Mouse (Mus musculus): ENCODE data around the gene Pacsin2.

Gene Pacsin2

DNA sequence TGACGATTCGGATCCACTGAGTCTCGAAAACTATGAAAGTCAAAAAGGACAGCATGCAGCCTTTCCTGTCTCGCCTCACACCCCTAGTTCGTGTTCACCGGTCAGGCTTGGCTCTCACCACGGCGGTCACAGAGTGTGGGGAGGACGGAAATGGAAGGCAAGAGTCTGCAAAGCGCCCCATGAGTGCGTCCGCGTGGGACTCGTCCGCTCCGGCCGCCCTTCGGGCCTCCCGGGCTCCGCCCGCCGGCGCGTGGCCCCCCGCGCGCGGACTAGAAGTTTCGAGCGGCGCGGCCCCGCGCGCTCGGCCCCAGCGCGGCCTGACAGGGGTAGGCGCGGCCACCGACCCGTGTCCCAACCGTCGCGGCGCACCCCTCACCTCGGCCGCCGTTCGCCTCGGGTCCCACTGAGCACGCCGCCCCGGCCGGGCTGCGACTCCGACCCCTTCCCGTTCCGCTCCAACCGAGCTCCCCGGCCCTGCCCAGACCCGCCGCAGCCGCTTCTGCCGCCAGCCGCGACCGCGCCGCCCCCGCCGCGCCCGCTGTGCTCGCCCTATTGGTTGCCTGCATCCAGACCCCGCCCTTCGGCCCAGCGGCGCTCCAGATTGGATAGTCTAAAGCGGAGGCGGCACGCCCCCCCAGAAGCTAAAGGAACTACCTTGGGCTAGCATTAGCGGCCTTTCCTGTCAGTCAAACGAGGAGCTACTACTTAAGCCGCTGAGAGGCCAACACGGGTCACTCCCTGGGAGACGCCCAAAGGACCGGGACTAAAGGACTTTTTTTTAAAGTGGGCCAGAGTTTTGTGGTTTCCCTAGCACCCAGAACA is at the start of gene Pacsin2:
Gene Pacsin2, minus strand, starts transcription at position 524 of the 822 bp plus-strand sequence.
- under 1% methylated on average over 87 of the region's 88 CpGs for WGBS

DNA sequence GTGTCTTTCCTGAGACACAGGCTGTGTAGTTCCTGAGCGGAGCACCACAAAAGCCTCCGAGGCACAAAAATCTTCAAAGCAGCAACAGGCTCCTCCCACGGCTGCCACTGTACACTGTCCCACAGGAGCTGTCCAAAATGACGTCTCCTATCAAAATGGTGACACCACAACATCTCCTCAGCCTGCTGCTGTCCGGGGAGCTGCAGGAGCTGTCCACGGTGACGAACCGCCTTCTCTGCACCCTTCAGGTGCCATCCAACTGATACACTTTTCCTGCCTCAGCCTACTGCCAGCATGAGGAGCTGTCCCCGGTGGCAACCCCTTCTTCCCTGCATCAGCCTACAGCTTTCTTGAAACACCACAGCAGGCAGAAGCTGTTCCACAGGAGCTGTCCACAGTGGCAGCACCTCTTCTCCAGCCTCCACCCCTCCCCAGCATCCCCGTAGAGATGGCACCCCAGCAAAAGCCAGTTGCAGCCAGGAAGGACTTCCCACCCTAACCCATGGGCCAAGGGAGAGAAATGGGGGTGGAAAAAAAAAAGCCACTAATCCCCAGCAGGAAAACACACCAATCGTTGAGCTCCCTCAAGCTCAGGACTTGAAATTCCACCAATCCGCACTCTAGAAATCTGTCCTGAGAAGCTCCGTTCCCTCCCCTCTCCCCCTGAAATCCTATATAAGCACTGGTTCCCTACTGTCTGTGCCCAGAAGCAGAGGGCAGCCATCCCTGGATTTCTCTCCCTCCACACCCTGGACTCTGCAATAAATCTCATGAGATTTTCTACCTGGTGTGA is 48.3 kb upstream of the Pacsin2 start:
- WGBS = 81% methylated on average over 13 of the region's 13 CpGs

DNA sequence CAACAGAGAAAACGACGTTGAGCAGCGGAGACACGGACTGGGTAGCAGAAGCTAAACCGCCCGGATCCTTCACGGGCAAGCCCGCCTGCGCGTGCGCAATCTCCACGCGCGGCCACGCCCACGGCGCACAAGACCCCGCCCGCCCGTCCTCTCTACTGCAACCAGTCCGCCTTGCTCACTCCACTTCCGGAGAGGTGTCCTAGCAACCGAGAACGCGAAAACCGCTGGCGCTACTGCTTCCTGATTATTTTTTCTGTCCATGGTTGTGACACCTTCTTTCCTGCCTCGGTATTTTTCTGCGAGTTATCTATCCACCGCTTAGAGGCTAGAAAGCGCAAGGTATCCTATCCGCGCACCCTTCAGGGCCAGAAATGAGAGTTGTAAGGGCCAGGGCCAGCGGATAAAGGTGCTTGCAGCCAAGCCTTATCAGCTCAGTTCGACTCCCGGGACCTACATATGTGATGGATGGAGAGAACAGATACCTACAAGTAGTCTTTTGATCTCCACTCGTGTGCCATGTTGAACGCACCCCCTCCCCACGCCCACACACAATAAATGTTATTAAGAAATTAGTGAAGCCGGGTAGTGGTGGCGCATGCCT is 46.5 kb upstream of the Pacsin2 start, which contains the start of gene Ttll1:
Gene Ttll1, minus strand, starts transcription at position 89 of the 601 bp plus-strand sequence.
- WGBS = 11% methylated on average over 41 of the region's 41 CpGs

DNA sequence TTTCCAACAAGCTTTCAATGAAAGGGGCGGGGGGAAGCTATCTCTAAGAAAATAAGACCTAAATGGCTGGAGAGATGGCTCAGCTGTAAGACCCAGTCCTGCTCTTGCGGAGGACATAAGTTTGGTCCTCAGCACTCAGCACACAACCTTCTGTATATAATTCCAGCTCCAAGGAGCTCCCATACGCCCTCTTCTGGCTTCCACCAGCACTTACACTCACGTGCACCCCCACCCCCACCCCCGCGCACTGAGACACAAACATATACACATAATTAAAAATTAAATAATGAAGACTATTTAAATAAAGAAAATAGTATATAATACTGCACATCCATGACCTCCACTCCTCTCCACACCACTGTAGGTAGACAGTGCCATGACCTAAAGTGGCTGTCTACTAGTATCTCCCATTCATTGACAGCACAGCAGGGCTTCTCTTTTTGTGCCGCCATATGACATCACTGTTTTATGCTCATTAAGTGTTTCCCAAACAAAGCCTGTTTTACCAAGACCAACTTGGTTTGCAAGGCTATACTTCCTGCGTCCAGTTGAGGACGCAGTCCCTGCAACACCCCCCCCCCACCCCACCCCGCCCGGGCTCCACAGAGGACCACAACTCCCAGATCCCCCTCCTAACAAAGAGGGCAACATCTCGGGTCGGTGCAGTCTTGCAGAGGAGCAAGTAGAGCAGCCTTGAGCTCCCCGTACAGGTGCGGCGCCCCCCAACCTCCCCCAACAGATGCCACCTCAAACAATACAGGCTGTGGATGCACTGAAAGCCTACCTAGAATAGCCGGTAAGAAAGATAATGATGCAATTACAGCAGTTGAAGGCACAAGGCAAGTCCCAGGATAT is 45.8 kb upstream of the Pacsin2 start:
- 23% methylated on average over 17 of the region's 17 CpGs for WGBS

DNA sequence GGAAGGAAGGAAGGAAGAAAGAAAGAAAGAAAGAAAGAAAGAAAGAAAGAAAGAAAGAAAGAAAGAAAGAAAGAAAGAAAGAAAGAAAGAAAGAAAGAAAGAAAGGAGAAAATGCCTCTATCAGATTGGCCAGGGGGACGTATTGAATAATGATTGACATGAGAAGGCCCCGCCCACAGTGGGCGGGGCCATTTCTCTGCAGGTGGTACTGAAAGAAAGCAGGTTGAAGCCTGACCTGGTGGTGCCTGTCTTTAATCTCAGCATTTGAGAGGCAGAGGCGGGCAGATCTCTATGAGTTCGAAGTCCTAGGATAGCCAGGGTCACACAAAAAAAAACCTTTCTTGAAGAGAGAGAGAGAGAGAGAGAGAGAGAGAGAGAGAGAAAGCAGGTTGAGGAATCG is 37.1 kb upstream of the Pacsin2 start:
- 81% methylated on average over 6 of the region's 6 CpGs for WGBS

DNA sequence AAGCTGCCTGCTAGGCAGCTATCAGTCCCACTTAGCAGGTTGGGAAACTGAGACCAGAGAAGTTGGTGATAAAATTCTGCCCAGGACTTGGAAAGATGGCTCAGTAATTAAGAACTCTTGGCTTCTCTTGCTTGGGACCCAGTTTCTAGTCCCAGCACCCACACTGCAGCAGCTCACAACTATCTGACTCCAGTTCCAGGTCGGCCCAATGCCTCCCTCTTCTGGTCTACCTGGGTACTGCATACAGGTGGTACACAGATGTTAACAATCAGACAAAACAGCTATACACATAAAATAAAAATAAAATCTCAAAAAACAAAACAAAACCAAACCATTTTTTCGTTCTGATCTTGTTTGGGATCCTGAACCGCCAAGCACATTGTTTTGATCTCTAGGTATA is 35.9 kb upstream of the Pacsin2 start:
- 69% methylated on average over 3 of the region's 3 CpGs for WGBS

DNA sequence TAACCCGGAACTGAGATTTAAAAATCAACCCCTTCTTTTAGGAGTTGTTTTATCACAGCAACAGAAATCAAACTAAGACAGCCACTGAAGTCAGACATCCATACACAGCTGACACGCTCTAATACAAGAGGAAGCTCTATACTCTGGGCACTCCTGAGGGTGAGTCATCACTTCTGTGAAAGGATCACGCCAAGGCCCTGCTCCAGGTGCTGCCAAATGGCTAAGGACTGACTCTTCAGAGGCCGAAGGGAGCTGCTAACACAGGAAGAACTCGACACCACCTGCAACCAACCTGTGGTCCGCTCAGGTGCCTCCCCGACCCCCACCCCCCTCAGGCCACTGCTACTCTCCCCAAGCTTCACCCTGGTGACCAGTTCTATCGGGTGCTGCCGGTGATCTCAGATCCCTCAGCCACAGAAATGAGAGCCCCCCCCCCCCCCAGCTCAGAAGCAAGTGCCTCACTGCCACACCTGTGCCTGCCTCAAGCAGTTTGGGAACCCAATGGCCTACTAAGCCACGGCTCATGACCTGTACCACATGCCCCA is 34.9 kb upstream of the Pacsin2 start:
- 88% methylated on average over 10 of the region's 10 CpGs for WGBS

DNA sequence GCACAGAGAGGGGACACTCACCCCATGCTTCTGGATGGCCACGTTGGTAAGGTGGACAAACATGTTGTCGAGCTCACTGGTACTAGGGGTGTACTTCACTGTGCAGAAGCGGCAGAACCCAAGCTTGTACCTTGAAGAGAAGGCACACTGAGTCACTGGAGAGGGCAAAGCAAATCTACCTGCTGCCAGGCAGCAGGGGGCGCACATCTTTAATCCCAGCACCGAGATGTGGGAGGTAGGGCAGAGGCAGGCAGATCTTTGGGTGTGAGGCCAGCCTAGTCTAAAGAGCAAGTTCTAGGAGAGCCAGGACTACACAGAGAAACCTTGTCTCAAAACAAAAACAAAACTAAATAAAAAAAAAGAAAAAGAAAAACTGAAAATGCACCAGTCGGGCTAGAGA is 32.9 kb upstream of the Pacsin2 start:
- 92% methylated on average over 6 of the region's 6 CpGs for WGBS

DNA sequence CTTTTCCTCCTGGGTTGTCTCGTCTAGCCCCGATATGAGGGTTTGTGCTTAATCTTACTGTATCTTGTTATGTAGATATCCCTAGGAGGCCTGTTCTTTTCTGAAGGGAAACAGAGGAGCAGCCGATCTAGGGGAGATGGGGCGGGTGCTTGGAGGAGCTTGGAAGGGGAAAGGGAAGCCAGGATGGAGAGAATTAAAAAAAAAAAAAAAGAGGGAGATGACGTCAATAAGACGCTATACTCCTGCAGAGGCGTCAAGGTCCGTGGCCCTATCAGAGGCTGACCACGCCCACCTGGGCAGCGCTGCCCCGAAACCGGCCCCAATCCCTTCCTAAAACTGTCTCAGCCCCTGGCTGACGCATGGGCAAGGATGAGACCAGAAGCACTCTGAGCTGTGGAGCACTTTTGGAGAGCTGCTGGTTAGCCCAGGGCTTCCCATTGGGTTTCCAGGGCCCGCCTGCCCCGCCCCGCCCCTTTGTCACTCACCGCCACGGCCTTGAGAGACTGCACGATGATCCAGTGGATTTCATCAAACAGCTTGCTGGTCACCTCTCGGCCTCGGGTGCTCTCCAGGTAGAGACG is 31.5 kb upstream of the Pacsin2 start:
- WGBS = 84% methylated on average over 22 of the region's 22 CpGs

DNA sequence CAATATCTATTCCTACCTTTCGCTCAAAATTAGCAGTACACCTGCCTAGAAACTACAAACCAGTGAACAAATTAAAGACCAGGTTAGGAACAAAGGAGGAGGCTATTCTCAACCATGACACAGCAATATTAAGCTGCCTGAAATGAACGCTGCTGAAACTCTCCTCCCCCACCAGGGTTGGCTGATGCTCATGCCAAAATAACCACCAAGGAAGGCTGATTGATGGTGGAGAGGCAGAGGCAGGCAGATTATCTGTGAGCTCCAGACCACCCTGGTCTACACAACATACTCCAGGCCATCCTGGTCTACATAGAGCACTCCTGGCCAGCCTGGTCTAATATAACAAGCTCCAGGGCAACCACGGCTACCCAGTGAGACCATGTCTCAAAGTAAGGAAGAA is 30.8 kb upstream of the Pacsin2 start:
- WGBS = 83% methylated on average over 3 of the region's 3 CpGs

DNA sequence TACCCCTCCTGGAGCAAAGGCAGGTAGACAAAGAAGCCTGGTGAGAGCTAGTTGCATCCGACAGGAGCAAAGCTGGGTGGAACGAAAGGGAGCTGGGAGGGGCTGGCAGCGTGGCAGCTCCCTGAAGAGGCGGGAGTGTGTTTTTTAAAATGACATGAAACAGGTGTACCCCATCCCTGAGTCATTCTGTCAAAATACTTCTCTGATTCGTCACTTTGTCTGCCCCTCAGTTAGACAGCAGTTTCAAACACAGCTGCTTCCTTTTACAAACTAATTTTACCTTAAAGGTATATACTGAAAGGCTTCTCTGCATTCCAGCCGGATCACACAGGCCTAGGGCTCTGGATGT is 30.1 kb upstream of the Pacsin2 start:
- 83% methylated on average over 6 of the region's 6 CpGs for WGBS

DNA sequence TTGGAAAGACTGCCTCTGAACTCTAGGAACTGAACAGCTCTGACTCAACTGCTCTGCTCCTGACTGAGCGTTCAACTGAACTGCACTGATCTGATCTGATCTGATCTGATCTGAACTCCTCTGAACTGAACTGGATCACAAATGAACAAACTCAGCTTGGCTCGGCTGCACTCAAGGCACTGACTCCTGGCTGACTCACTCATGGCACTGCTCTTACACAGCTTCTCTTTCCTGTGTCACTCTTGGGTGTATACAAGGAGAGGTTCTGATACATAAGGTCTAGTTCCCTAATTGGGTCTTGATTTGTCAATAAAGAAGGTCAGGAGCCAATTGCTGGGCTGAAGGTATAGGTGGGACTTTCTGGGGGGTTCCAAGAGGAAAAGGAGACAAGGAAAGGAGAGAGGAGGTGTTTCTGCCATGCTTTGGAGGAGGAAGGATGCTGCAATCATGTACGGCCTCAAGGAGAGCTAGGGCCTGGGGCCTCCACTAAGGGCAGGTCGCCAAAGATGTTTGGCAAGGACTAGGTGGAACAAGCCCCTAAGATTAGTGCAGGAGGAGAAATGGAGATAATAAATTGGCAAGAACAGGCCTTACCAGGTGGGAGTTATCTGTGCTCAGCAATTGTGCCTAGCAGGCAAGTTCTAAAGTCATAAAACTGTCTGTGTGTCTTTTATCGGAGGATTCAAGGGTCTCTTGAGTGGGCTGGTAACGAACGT is 29.6 kb upstream of the Pacsin2 start:
- WGBS = 90% methylated on average over 7 of the region's 7 CpGs

DNA sequence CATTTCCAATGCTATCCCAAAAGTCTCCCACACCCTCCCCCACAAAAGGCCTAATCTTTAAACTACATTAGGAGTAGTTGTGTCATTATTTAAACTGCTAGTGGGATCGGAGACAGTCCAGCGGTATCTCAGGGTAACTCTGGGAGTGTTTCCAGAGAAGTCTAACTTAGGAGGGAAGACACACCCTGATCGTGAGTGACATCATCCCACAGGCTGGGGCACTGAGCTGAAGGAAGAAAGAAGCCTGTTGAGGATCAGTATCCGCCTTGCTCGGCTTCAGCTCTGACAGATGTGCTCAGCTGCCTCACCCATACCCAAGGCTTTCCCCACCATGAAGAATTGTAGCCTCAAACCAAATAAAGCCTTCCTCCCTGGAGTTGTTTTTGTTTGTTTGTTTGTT is 27.5 kb upstream of the Pacsin2 start:
- WGBS = 82% methylated on average over 5 of the region's 5 CpGs

DNA sequence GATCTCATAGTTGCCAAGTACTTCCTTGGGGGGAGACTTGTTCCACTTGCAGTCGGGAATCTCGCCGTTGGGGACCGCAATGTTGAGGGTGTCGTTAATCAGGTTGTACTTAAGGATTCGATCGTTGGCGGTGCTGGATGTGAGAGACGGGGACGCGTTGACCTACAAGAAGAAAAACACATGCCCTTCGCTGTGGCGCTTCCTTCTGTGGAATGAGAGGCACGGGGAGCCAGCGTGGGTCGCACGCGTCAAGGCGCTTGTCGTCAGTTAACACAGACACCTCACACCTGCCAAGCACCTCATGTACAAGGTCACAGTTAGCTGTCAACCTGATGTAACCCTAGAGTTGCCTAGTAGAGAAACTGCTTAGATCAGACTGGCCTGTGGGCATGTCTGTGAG is 25.1 kb upstream of the Pacsin2 start:
- 97% methylated on average over 20 of the region's 20 CpGs for WGBS

DNA sequence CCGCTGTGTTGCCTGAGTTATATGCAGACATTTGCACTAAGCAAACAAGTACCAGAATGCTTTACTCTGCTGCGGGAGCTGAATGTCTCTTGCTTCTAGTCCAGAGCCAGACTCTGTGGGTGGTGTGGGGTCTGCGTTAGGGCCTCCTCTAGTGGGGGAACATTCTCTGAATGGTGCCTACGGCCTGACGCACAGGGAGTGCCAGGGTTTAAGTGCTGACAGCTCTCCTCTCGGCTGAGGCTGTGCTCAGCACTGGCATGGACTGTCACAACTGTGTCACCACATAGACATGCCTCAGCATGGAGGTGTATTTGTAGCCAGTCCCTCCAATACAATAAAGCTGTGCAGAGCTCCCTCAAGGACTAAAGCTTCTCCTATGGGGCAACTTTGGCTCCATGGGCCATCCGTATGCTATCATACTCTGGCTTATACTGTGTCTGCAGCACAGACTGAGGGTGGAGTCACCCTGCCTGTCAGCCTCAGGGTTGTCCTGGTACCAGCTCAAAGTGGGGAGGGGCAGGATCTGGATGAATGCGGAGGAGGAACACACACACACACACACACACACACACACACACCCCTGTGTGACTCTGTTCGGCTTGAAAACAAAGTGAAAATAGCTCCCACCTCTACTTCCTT is 23.2 kb upstream of the Pacsin2 start:
- 51% methylated on average over 9 of the region's 9 CpGs for WGBS

DNA sequence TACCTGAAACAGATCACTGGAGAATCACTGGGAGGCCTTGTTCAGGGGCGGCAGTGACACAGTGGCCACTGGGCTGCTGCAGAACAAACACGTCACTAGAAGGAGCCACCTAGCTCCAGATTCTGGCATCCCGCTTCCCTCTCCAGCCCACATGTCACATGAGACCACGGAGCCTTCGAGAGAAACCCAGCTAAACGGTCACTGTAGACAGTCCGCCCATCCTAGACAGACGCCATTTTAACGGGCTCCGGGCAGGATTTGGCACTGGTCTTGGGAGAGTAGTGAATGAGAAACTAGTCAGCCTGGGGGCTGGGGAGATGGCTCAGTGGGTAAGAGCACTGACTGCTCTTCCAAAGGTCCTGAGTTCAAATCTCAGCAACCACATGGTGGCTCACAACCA is 19.9 kb upstream of the Pacsin2 start:
- WGBS = 92% methylated on average over 10 of the region's 10 CpGs

DNA sequence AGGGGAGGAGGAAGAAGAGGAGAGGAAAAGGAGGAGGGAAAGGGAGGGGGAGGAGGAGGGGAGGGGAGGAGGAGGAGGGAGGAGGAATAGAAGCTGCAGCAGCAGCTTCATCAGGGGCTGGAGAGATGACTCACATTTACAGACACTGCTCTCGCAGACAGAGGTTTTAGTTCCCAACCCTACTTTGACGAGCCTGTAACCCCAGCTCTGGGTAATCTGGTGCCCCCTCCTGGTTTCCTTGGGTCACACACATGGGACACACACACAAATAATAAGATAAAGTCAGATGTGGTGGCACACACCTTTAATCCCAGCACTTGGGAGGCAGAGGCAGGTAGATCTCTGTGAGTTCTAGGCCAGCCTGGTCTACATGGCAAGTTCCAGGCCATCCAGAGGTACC is 19.1 kb upstream of the Pacsin2 start:
- WGBS = 65% methylated on average over 2 of the region's 2 CpGs

DNA sequence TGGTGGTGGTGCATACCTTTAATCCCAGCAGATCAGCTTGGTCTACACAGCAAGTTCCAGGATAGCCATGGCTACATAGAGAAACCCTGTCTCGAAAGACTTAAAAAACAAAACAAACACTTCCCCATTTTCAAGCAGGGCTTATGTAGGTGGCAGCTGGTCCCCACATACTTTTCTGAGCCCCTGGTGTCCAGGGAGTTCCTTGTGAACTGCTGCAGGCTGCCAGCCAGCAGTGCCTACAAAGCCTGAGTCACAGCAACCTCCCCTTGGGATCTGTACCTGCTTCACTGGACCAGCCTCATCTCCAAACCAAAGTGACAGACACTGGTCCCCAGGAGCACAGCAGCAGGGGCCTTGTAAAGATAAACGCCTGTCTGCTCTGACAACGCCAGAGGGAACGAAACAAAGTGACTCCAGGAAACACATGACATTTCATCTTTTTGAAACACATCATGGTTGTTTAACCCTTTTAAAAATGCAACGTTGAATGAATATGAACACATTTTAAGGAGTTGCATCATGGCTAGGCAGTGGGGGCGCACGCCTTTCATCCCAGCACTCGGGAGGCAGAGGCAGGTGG is 18.3 kb upstream of the Pacsin2 start:
- 77% methylated on average over 8 of the region's 8 CpGs for WGBS

DNA sequence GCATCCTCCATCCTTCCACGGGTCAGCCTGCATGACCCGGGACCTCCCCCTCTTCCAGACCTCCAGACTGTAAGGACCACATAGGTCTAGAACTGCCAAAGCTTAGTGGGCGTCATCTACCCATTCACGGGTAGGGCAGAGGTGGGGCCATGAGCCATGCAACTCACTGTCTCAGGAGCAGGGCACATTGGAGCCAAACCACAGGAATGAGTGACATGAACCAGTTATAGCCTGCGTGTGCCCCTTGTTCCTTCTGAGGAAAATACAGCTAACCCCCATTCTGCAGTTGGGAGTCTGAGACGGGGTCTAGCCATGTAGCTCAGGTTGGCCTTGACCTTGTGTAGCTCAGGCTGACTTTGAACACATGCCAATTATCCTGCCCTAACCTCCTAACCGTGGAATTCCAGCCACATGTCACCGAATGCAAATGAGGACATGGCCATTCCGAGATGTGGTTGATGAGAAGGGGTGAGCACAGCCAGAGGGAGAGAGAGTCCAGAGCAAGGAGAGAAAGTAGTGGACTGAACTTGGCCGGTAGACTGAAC is 16.9 kb upstream of the Pacsin2 start:
- 75% methylated on average over 10 of the region's 10 CpGs for WGBS
